Mouse (Mus musculus): ENCODE data around the gene Psors1c2.

DNA sequence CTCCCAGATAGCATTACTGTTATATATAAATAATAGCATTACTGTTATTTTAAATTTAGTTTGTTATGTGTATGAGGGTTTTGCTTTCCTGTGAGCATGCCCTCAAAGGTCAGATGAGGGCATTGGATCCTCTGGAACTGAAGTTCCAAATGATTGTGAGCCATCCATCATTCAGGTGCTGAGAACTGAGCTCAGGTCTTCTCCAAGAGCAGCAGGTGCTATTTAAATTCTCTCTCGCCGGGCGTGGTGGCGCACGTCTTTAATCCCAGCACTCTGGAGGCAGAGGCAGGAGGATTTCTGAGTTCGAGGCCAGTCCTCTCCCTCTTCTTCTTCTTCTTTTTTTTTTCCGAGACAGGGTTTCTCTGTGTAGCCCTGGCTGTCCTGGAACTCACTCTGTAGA, 35.9 kb upstream of the Psors1c2 start:
- TF ChIP-seq CTCF (IDR thresholded peaks at IDR 0.05; ENCODE audit: borderline replicate concordance, insufficient read depth, low read length) (no peak), POLR2A (IDR thresholded peaks at IDR 0.05; ENCODE audit: low read depth, low read length) (no peak)
